Mouse (Mus musculus) kidney, adult 2 months (tissue): ENCODE results near the gene Tnxb.
"Not testable (repeated sequence)": the region's sequence is repeated elsewhere in the genome, so short reads cannot be mapped to it uniquely, and the experiment has no call there.

ENCODE experiments used
- CTCF ChIP-seq: fragments of 200-500 bp; conservative IDR thresholded peaks from 2 replicates; pipeline ENCODE4 v1.5.1; 2011; ENCODE audit warnings: low read depth, mild to moderate bottlenecking, control low read depth, low read length, moderate library complexity, mixed read lengths; ENCODE audit not compliant: insufficient read depth, insufficient read length
- POLR2A ChIP-seq: fragments of 200-500 bp; IDR thresholded peaks from one replicate; pipeline ENCODE4 v1.6.1; 2011; ENCODE audit warnings: low read depth, low read length, control low read depth

DNA sequence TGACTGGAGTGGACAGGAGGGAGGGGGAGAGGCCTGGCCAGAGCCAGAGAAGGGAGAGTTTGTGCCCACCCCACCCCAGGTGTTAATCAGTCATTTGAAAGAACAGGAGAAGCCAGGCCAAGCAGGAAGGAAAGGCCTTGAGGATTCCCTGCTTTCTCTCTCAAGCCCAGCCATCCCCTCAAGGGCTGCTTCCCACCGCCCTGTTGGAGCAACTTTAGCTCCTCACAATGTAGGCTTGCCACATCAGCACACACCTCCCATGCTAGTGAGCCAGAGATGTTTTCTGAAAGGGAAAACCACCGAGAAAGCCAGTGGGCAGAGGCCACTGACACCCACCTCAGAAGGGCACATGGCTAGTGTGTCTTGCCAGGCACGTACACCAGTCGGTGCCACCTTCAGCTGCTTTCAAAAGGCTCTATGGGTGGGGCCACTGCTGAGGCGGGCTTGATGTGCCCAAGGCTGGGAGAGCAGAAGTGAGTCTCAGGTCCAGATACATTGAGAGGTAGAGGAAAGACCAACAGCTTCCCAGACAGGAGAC, 44.6 kb downstream of the Tnxb start:
- TF ChIP-seq CTCF, POLR2A: not testable (repeated sequence)
